Mouse (Mus musculus): ENCODE data around the gene Setd7. TPM values are rescaled to one million over a fixed set of nuclear protein-coding genes. Genes with fewer than 3 reads are reported as not detected.

Gene Setd7
- total and polyA plus RNA-seq, 2 experiments, result 1.6 to 1.9 TPM

- Histone ChIP-seq H3K4me1 (ENCODE audit: control insufficient read depth, insufficient read depth, low read length) (no peaks in the 10 kb centered on the region), H3K4me3 (ENCODE audit: insufficient read depth, low read depth, low read length) (no peak overlapping the region), H3K9ac (ENCODE audit: low read depth, low read length) (no peak overlapping the region), H3K79me2 (ENCODE audit: control insufficient read depth, insufficient read depth, low read length) (no peaks in the 10 kb centered on the region), H3K27me3 (ENCODE audit: control insufficient read depth, insufficient read depth, low read length) (no peaks in the 10 kb centered on the region), H3K36me3 (ENCODE audit: control insufficient read depth, insufficient read depth, low read length) (no peaks in the 10 kb centered on the region), H3K27ac (replicated peaks; ENCODE audit: insufficient read depth, low read depth, low read length) (no peak overlapping the region)
- 85% methylated on average over 2 of the region's 2 CpGs for WGBS
- no peak for DNase-seq (ENCODE audit: extremely low read depth, low read depth, low spot score)
- TF ChIP-seq CTCF (IDR thresholded peaks at IDR 0.05; ENCODE audit: low read depth, low read length) (no peak), POLR2A (IDR thresholded peaks at IDR 0.05; ENCODE audit: extremely low read depth, insufficient read depth, low read length) (no peak)
These were observed 35.9 kb upstream of the Setd7 start for GRCm38 (mm10) chr3:51596538-51596937.

- H3K9ac ChIP-seq (ENCODE audit: low read depth, low read length), result no peak overlapping the region
- no peaks in the 10 kb centered on the region for H3K36me3 ChIP-seq (ENCODE audit: control insufficient read depth, insufficient read depth, low read length)
- 70% methylated on average over 1 of the region's 1 CpGs for WGBS
- no peak for DNase-seq (ENCODE audit: extremely low read depth, low read depth, low spot score)
- no peaks in the 10 kb centered on the region for H3K4me1 ChIP-seq (ENCODE audit: control insufficient read depth, insufficient read depth, low read length)
- H3K27ac ChIP-seq (replicated peaks; ENCODE audit: insufficient read depth, low read depth, low read length), result no peak overlapping the region
- H3K4me3 ChIP-seq (ENCODE audit: insufficient read depth, low read depth, low read length), result no peak overlapping the region
- TF ChIP-seq POLR2A (IDR thresholded peaks at IDR 0.05; ENCODE audit: extremely low read depth, insufficient read depth, low read length) (no peak), CTCF (IDR thresholded peaks at IDR 0.05; ENCODE audit: low read depth, low read length) (no peak)
- H3K27me3 ChIP-seq (ENCODE audit: control insufficient read depth, insufficient read depth, low read length), result no peaks in the 10 kb centered on the region
- no peaks in the 10 kb centered on the region for H3K79me2 ChIP-seq (ENCODE audit: control insufficient read depth, insufficient read depth, low read length)
These were observed 32.8 kb upstream of the Setd7 start for GRCm38 (mm10) chr3:51593506-51593905.

GRCm38 (mm10) chr3:51591591-51591990 lies 30.9 kb upstream of the Setd7 start:
- Histone ChIP-seq H3K79me2 (ENCODE audit: control insufficient read depth, insufficient read depth, low read length) (no peaks in the 10 kb centered on the region), H3K4me3 (ENCODE audit: insufficient read depth, low read depth, low read length) (no peak overlapping the region), H3K27ac (replicated peaks; ENCODE audit: insufficient read depth, low read depth, low read length) (no peak overlapping the region), H3K27me3 (ENCODE audit: control insufficient read depth, insufficient read depth, low read length) (no peaks in the 10 kb centered on the region), H3K4me1 (ENCODE audit: control insufficient read depth, insufficient read depth, low read length) (no peaks in the 10 kb centered on the region), H3K9ac (ENCODE audit: low read depth, low read length) (no peak overlapping the region), H3K36me3 (ENCODE audit: control insufficient read depth, insufficient read depth, low read length) (no peaks in the 10 kb centered on the region)
- DNase-seq (ENCODE audit: extremely low read depth, low read depth, low spot score), result no peak
- 87% methylated on average over 6 of the region's 6 CpGs for WGBS
- no peak for TF ChIP-seq CTCF (IDR thresholded peaks at IDR 0.05; ENCODE audit: low read depth, low read length)
- TF ChIP-seq POLR2A (IDR thresholded peaks at IDR 0.05; ENCODE audit: extremely low read depth, insufficient read depth, low read length), result no peak

- no peak for TF ChIP-seq POLR2A (IDR thresholded peaks at IDR 0.05; ENCODE audit: extremely low read depth, insufficient read depth, low read length)
- 56% methylated on average over 15 of the region's 15 CpGs for WGBS
- no peaks in the 10 kb centered on the region for H3K4me1 ChIP-seq (ENCODE audit: control insufficient read depth, insufficient read depth, low read length)
These were observed 29.7 kb upstream of the Setd7 start for GRCm38 (mm10) chr3:51590207-51590892.

GRCm38 (mm10) chr3:51587697-51588262 lies 27.1 kb upstream of the Setd7 start:
- 59% methylated on average over 7 of the region's 7 CpGs for WGBS
- TF ChIP-seq POLR2A (IDR thresholded peaks at IDR 0.05; ENCODE audit: extremely low read depth, insufficient read depth, low read length) (no peak), CTCF (IDR thresholded peaks at IDR 0.05; ENCODE audit: low read depth, low read length) (no peak)
- no peaks in the 10 kb centered on the region for H3K27me3 ChIP-seq (ENCODE audit: control insufficient read depth, insufficient read depth, low read length)
- no peaks in the 10 kb centered on the region for H3K79me2 ChIP-seq (ENCODE audit: control insufficient read depth, insufficient read depth, low read length)
- no peaks in the 10 kb centered on the region for H3K36me3 ChIP-seq (ENCODE audit: control insufficient read depth, insufficient read depth, low read length)
- H3K4me3 ChIP-seq (ENCODE audit: insufficient read depth, low read depth, low read length), result no peak overlapping the region
- H3K4me1 ChIP-seq (ENCODE audit: control insufficient read depth, insufficient read depth, low read length), result no peaks in the 10 kb centered on the region
- H3K9ac ChIP-seq (ENCODE audit: low read depth, low read length), result no peak overlapping the region
- no peak for DNase-seq (ENCODE audit: extremely low read depth, low read depth, low spot score)
- no peak overlapping the region for H3K27ac ChIP-seq (replicated peaks; ENCODE audit: insufficient read depth, low read depth, low read length)

More at GRCm38 (mm10) chr3:51590207-51590892, 29.7 kb upstream of the Setd7 start:
- no peak for DNase-seq (ENCODE audit: extremely low read depth, low read depth, low spot score)
- Histone ChIP-seq H3K36me3 (ENCODE audit: control insufficient read depth, insufficient read depth, low read length) (no peaks in the 10 kb centered on the region), H3K79me2 (ENCODE audit: control insufficient read depth, insufficient read depth, low read length) (no peaks in the 10 kb centered on the region), H3K27me3 (ENCODE audit: control insufficient read depth, insufficient read depth, low read length) (no peaks in the 10 kb centered on the region), H3K27ac (replicated peaks; ENCODE audit: insufficient read depth, low read depth, low read length) (no peak overlapping the region), H3K9ac (ENCODE audit: low read depth, low read length) (no peak overlapping the region), H3K4me3 (ENCODE audit: insufficient read depth, low read depth, low read length) (no peak overlapping the region)
